Mouse (Mus musculus): Measurements from ENCODE around the gene Clic5.

DNA sequence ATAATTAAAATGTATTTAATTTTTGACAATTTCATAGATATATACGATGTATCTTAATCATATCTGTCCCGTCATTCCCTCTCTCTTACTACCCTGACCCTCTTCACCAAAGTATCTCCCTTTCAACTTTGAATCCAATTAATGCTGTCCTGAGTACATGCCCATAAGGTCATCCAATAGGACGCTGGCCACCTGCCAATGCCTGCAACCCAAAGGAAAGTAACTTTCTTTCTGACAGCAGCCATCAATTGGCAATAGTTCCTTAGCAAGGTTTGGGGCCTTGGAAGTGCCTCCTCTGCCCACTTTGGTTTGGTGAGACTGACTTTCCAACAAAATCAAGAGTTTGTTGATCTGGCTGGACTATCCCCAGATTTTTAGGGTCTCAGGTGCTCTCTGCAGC is 18.1 kb upstream of the Clic5 start:
- no peak for TF ChIP-seq POLR2A (IDR thresholded peaks at IDR 0.05; ENCODE audit: extremely low read depth, insufficient read depth, low read length)
- no peak for TF ChIP-seq CTCF (IDR thresholded peaks at IDR 0.05; ENCODE audit: low read depth, low read length)
